Mouse (Mus musculus) liver, embryonic 13.5 days (tissue): ENCODE measurements at regions not wholly inside any gene's neighbourhood (a gene's known extent, or its start where the extent isn't known, plus 50 kb on each side); places are given as distances from the start of the nearest gene placed in this dataset.

Source experiments
- ATAC-seq: fragments of 200-750 bp; cut with Nextera tagmentation; 2 replicates; pipeline ENCODE4 v1.8.0; 2017; ENCODE audit warnings: low read depth, mild to moderate bottlenecking, moderate number of reproducible peaks, moderate library complexity
- DNase-seq: peaks from one replicate; pipeline ENCODE4 v3.0.0; 2022
- H3K27ac ChIP-seq: fragments of 300-500 bp; sonication (generic); 2 replicates; pipeline ENCODE4 v1.5.1; 2015; ENCODE audit warnings: moderate library complexity, mild to moderate bottlenecking, inconsistent platforms
- H3K27me3 ChIP-seq: fragments of 300-500 bp; sonication (generic); 2 replicates; pipeline ENCODE4 v1.6.1; 2015; ENCODE audit warnings: mild to moderate bottlenecking, inconsistent platforms
- H3K36me3 ChIP-seq: fragments of 300-500 bp; sonication (generic); 2 replicates; pipeline ENCODE4 v1.6.1; 2015; ENCODE audit warnings: mild to moderate bottlenecking, inconsistent platforms
- H3K4me1 ChIP-seq: fragments of 300-500 bp; sonication (generic); replicated peaks from 2 replicates; pipeline ENCODE4 v1.6.1; 2015; ENCODE audit warnings: inconsistent platforms
- H3K4me2 ChIP-seq: fragments of 300-500 bp; sonication (generic); 2 replicates; pipeline ENCODE4 v1.6.1; 2015; ENCODE audit warnings: inconsistent platforms, mild to moderate bottlenecking, moderate library complexity
- H3K4me3 ChIP-seq: fragments of 300-500 bp; sonication (generic); replicated peaks from 2 replicates; pipeline ENCODE4 v1.5.1; 2015; ENCODE audit warnings: mild to moderate bottlenecking, inconsistent platforms
- H3K9ac ChIP-seq: fragments of 300-500 bp; sonication (generic); 2 replicates; pipeline ENCODE4 v1.6.1; 2015; ENCODE audit warnings: mild to moderate bottlenecking, inconsistent platforms
- H3K9me3 ChIP-seq: fragments of 300-500 bp; sonication (generic); replicated peaks from 2 replicates; pipeline ENCODE4 v1.6.1; 2016; ENCODE audit warnings: inconsistent platforms
- WGBS: fragments of 180-500 bp; shearing (Covaris S2); methylation state at CpG from one replicate; pipeline ENCODE4 v1.1.7; 2015; ENCODE audit not compliant: insufficient replicate concordance; 5-methylcytosine and 5-hydroxymethylcytosine counted together

DNA sequence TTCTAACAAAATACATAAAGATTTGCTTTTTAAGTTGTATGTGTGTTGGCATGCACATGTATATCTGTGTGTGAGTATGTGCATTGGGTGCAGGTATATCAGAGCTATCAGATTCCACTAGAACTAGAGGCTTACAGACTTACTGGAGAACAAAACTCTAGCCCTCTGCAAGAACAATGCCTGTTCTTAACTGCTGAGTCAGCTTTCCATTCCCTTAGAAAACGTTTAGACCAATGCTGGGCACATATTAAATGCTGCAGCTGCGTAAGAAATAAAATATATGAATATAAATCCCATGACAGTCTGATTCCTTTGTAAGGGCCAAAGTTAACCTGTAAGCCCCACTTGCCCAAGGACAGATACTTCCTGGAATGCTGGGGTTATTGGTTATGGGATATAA lies 190.0 kb downstream of the Enc1 start:
- DNase-seq (no peak), ATAC-seq (no peak)
- Histone ChIP-seq H3K4me3 (no peak overlapping the region), H3K9me3 (no peaks in the 10 kb centered on the region), H3K9ac (no peak overlapping the region), H3K36me3 (no peaks in the 10 kb centered on the region), H3K4me1 (peaks cover 18% of the 10 kb centered on the region), H3K27me3 (peaks cover 39% of the 10 kb centered on the region), H3K27ac (no peak overlapping the region), H3K4me2 (no peak overlapping the region)
- WGBS, result 52% methylated on average over 2 of the region's 2 CpGs

- 69% methylated on average over 6 of the region's 6 CpGs for WGBS
These were observed 187.3 kb downstream of the Enc1 start for GRCm38 (mm10) chr13:97428163-97428562.

GRCm38 (mm10) chr13:97427537-97427936 lies 186.6 kb downstream of the Enc1 start:
- ATAC-seq (no peak), DNase-seq (no peak)
- no peaks in the 10 kb centered on the region for H3K9me3 ChIP-seq
- no peaks in the 10 kb centered on the region for H3K36me3 ChIP-seq
- WGBS, result 26% methylated on average over 4 of the region's 4 CpGs
- H3K27me3 ChIP-seq, result peaks cover 11% of the 10 kb centered on the region
- H3K9ac ChIP-seq, result no peak overlapping the region
- H3K4me3 ChIP-seq, result no peak overlapping the region
- no peaks in the 10 kb centered on the region for H3K4me1 ChIP-seq
- H3K27ac ChIP-seq, result no peak overlapping the region
- no peak overlapping the region for H3K4me2 ChIP-seq

More at GRCm38 (mm10) chr13:97428163-97428562, 187.3 kb downstream of the Enc1 start:
- ATAC-seq (no peak), DNase-seq (no peak)
- Histone ChIP-seq H3K27me3 (peaks cover 17% of the 10 kb centered on the region), H3K9ac (no peak overlapping the region), H3K4me1 (no peaks in the 10 kb centered on the region), H3K36me3 (no peaks in the 10 kb centered on the region), H3K4me2 (no peak overlapping the region), H3K4me3 (no peak overlapping the region), H3K27ac (no peak overlapping the region), H3K9me3 (no peaks in the 10 kb centered on the region)

- H3K36me3 ChIP-seq, result no peaks in the 10 kb centered on the region
- ATAC-seq (no peak), DNase-seq (no peak)
- no peak overlapping the region for H3K9ac ChIP-seq
- no peak overlapping the region for H3K4me2 ChIP-seq
- no peaks in the 10 kb centered on the region for H3K9me3 ChIP-seq
- H3K4me3 ChIP-seq, result no peak overlapping the region
- WGBS, result 66% methylated on average over 9 of the region's 9 CpGs
- 0 out of 2 replicates have a peak, but pooled peaks cover 8% of the 10 kb centered on the region for H3K27me3 ChIP-seq
- no peak overlapping the region for H3K27ac ChIP-seq
- H3K4me1 ChIP-seq, result no peaks in the 10 kb centered on the region
These were observed 184.8 kb downstream of the Enc1 start for GRCm38 (mm10) chr13:97425731-97426130.

GRCm38 (mm10) chr13:97423911-97424310 lies 183.0 kb downstream of the Enc1 start:
- H3K4me2 ChIP-seq, result no peak overlapping the region
- DNase-seq (no peak), ATAC-seq (no peak)
- WGBS, result 60% methylated on average over 6 of the region's 6 CpGs
- no peak overlapping the region for H3K27ac ChIP-seq
- no peak overlapping the region for H3K4me3 ChIP-seq
- no peaks in the 10 kb centered on the region for H3K36me3 ChIP-seq
- H3K9ac ChIP-seq, result no peak overlapping the region
- no peaks in the 10 kb centered on the region for H3K4me1 ChIP-seq
- 0 out of 2 replicates have a peak, but pooled peaks cover 12% of the 10 kb centered on the region for H3K27me3 ChIP-seq
- H3K9me3 ChIP-seq, result no peaks in the 10 kb centered on the region

- Histone ChIP-seq H3K36me3 (no peaks in the 10 kb centered on the region), H3K4me3 (no peak overlapping the region), H3K9me3 (no peaks in the 10 kb centered on the region), H3K27me3 (0 out of 2 replicates have a peak, but pooled peaks cover 12% of the 10 kb centered on the region), H3K4me1 (no peaks in the 10 kb centered on the region), H3K9ac (no peak overlapping the region), H3K4me2 (no peak overlapping the region), H3K27ac (no peak overlapping the region)
- WGBS, result 66% methylated on average over 5 of the region's 5 CpGs
- no peak for DNase-seq
- no peak for ATAC-seq
These were observed 182.5 kb downstream of the Enc1 start for GRCm38 (mm10) chr13:97423298-97423817.

DNA sequence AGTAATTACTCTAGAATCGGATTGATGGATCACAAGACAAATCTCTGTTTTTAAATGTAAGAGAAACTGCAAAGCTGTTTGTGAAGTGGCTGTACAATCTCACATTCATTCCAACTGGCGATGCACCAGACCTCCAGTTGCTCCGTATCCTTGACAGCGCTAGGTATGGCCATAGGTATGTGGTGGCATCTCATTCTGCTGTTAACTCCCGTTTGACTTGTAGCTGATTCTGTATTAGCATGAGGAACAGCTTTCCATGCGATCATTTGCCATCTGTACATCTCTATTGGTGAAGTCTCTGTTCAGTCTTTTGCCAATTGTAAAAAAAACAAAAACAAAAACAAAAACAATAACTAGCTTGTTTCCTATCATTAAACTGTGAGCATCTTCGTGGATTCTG lies 182.0 kb downstream of the Enc1 start:
- no peak for ATAC-seq
- Histone ChIP-seq H3K4me1 (no peaks in the 10 kb centered on the region), H3K9ac (no peak overlapping the region), H3K36me3 (no peaks in the 10 kb centered on the region), H3K27ac (no peak overlapping the region), H3K27me3 (0 out of 2 replicates have a peak, but pooled peaks cover 12% of the 10 kb centered on the region), H3K4me3 (no peak overlapping the region), H3K4me2 (no peak overlapping the region), H3K9me3 (no peaks in the 10 kb centered on the region)
- 71% methylated on average over 7 of the region's 7 CpGs for WGBS
- DNase-seq, result no peak

GRCm38 (mm10) chr13:97421831-97422230 lies 180.9 kb downstream of the Enc1 start:
- Histone ChIP-seq H3K27me3 (0 out of 2 replicates have a peak, but pooled peaks cover 12% of the 10 kb centered on the region), H3K9ac (no peak overlapping the region), H3K4me2 (no peak overlapping the region), H3K4me3 (no peak overlapping the region), H3K9me3 (no peaks in the 10 kb centered on the region), H3K4me1 (no peaks in the 10 kb centered on the region), H3K36me3 (no peaks in the 10 kb centered on the region), H3K27ac (no peak overlapping the region)
- DNase-seq (no peak), ATAC-seq (no peak)
- 62% methylated on average over 3 of the region's 3 CpGs for WGBS

GRCm38 (mm10) chr13:97420773-97421172 lies 179.9 kb downstream of the Enc1 start:
- Histone ChIP-seq H3K27me3 (0 out of 2 replicates have a peak, but pooled peaks cover 12% of the 10 kb centered on the region), H3K9ac (no peak overlapping the region), H3K4me2 (no peak overlapping the region), H3K9me3 (no peaks in the 10 kb centered on the region), H3K36me3 (no peaks in the 10 kb centered on the region), H3K4me1 (no peaks in the 10 kb centered on the region), H3K4me3 (no peak overlapping the region), H3K27ac (no peak overlapping the region)
- ATAC-seq, result no peak
- no peak for DNase-seq
- 65% methylated on average over 3 of the region's 3 CpGs for WGBS

- no peak for ATAC-seq
- WGBS, result 55% methylated on average over 3 of the region's 3 CpGs
- H3K27ac ChIP-seq, result no peak overlapping the region
- H3K9me3 ChIP-seq, result no peaks in the 10 kb centered on the region
- no peak overlapping the region for H3K4me3 ChIP-seq
- H3K4me1 ChIP-seq, result no peaks in the 10 kb centered on the region
- H3K36me3 ChIP-seq, result no peaks in the 10 kb centered on the region
- no peak overlapping the region for H3K4me2 ChIP-seq
- no peak for DNase-seq
- H3K27me3 ChIP-seq, result 0 out of 2 replicates have a peak, but pooled peaks cover 7% of the 10 kb centered on the region
- H3K9ac ChIP-seq, result no peak overlapping the region
These were observed 178.2 kb downstream of the Enc1 start for GRCm38 (mm10) chr13:97419100-97419499.

DNA sequence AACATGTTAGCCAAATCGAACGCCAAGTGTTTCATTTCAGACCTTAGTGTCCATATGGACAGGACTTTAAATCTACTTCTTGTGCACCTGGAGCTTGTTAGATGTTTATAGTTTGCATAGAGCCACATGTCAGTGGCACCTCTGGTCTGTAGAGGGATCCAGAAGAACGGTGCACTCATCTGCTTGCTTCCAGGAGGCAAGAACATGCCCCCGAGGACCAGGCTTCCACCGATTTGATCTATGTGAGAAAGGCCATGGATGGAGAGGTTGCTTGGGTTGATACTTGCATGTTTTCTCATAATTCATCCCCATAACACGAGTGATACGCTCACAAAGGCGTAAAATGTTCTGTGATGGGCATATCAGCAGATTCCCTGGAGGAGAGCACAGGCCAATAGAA lies 177.8 kb downstream of the Enc1 start:
- Histone ChIP-seq H3K9ac (no peak overlapping the region), H3K9me3 (no peaks in the 10 kb centered on the region), H3K4me2 (no peak overlapping the region), H3K4me1 (no peaks in the 10 kb centered on the region), H3K27me3 (0 out of 2 replicates have a peak, but pooled peaks cover 7% of the 10 kb centered on the region), H3K27ac (no peak overlapping the region), H3K36me3 (no peaks in the 10 kb centered on the region), H3K4me3 (no peak overlapping the region)
- DNase-seq, result no peak
- ATAC-seq, result no peak
- WGBS, result 64% methylated on average over 8 of the region's 8 CpGs

GRCm38 (mm10) chr13:97418081-97418480 lies 177.2 kb downstream of the Enc1 start:
- Histone ChIP-seq H3K27me3 (0 out of 2 replicates have a peak, but pooled peaks cover 7% of the 10 kb centered on the region), H3K9ac (no peak overlapping the region), H3K4me2 (no peak overlapping the region), H3K27ac (no peak overlapping the region), H3K4me3 (no peak overlapping the region), H3K36me3 (no peaks in the 10 kb centered on the region), H3K9me3 (no peaks in the 10 kb centered on the region), H3K4me1 (no peaks in the 10 kb centered on the region)
- WGBS, result 59% methylated on average over 6 of the region's 6 CpGs
- ATAC-seq, result no peak
- no peak for DNase-seq
